Mouse (Mus musculus): ENCODE measurements at regions not wholly inside any gene's neighbourhood (a gene's known extent, or its start where the extent isn't known, plus 50 kb on each side); places are given as distances from the start of the nearest gene placed in this dataset.

GRCm38 (mm10) chr11:57432299-57432698, 86.1 kb downstream of the Fam114a2 start:
- no peak for DNase-seq
- Histone ChIP-seq H3K4me1 (ENCODE audit: control insufficient read depth, insufficient read depth, low read length) (no peaks in the 10 kb centered on the region), H3K4me3 (replicated peaks; ENCODE audit: extremely low read depth, low read depth, low read length) (no peak overlapping the region)
- no peak for TF ChIP-seq POLR2A (IDR thresholded peaks at IDR 0.05; ENCODE audit: borderline replicate concordance, extremely low read depth, low read depth, low read length)
- TF ChIP-seq CTCF (IDR thresholded peaks at IDR 0.05; ENCODE audit: insufficient read depth, low read length) = no peak
- 46% methylated on average over 1 of the region's 1 CpGs for WGBS

GRCm38 (mm10) chr11:57431886-57432285, 86.5 kb downstream of the Fam114a2 start:
- DNase-seq = no peak
- TF ChIP-seq POLR2A (IDR thresholded peaks at IDR 0.05; ENCODE audit: borderline replicate concordance, extremely low read depth, low read depth, low read length) (no peak), CTCF (IDR thresholded peaks at IDR 0.05; ENCODE audit: insufficient read depth, low read length) (no peak)

GRCm38 (mm10) chr11:57426046-57426805, 92.2 kb downstream of the Fam114a2 start:
- H3K4me3 ChIP-seq (replicated peaks; ENCODE audit: extremely low read depth, low read depth, low read length) = no peak overlapping the region
- no peak for TF ChIP-seq POLR2A (IDR thresholded peaks at IDR 0.05; ENCODE audit: borderline replicate concordance, extremely low read depth, low read depth, low read length)
- TF ChIP-seq CTCF (IDR thresholded peaks at IDR 0.05; ENCODE audit: insufficient read depth, low read length) = peak; percentile 65
- peak; percentile 26 for DNase-seq
- H3K4me1 ChIP-seq (ENCODE audit: control insufficient read depth, insufficient read depth, low read length) = no peaks in the 10 kb centered on the region
- WGBS = 62% methylated on average over 12 of the region's 12 CpGs

More at GRCm38 (mm10) chr11:57431886-57432285, 86.5 kb downstream of the Fam114a2 start:
- Histone ChIP-seq H3K4me3 (replicated peaks; ENCODE audit: extremely low read depth, low read depth, low read length) (no peak overlapping the region), H3K4me1 (ENCODE audit: control insufficient read depth, insufficient read depth, low read length) (no peaks in the 10 kb centered on the region)

- TF ChIP-seq CTCF (IDR thresholded peaks at IDR 0.05; ENCODE audit: insufficient read depth, low read length) = no peak
- TF ChIP-seq POLR2A (IDR thresholded peaks at IDR 0.05; ENCODE audit: borderline replicate concordance, extremely low read depth, low read depth, low read length) = no peak
- no peak for DNase-seq
- Histone ChIP-seq H3K4me1 (ENCODE audit: control insufficient read depth, insufficient read depth, low read length) (no peaks in the 10 kb centered on the region), H3K4me3 (replicated peaks; ENCODE audit: extremely low read depth, low read depth, low read length) (no peak overlapping the region)
- WGBS = 66% methylated on average over 6 of the region's 6 CpGs
These were observed 99.0 kb downstream of the Fam114a2 start for GRCm38 (mm10) chr11:57419416-57419815.

- TF ChIP-seq CTCF (IDR thresholded peaks at IDR 0.05; ENCODE audit: insufficient read depth, low read length) (no peak), POLR2A (IDR thresholded peaks at IDR 0.05; ENCODE audit: borderline replicate concordance, extremely low read depth, low read depth, low read length) (no peak)
- H3K4me3 ChIP-seq (replicated peaks; ENCODE audit: extremely low read depth, low read depth, low read length) = no peak overlapping the region
- H3K4me1 ChIP-seq (ENCODE audit: control insufficient read depth, insufficient read depth, low read length) = no peaks in the 10 kb centered on the region
- 87% methylated on average over 11 of the region's 11 CpGs for WGBS
- DNase-seq = no peak
These were observed 102.4 kb downstream of the Fam114a2 start for GRCm38 (mm10) chr11:57416011-57416410.

DNA sequence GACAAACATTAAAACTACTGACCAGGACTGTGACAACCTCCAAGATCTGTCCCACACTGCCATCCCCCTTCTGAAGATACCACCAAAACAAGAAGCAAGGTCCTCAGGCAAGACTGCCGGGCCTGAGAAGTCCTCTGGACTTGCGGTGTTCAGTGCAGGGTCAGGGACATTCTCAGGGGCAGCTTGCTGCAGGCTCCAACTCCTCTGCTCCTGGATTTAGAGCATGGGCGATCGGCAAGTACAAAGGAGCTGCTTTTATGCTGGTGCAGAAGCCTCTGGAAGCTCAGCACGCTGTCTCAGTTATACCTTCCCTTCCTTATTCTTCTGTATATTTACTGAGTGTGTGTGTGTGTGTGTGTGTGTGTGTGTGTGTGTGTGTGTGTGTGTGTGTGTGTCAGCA, 103.2 kb downstream of the Fam114a2 start:
- DNase-seq = no peak
- Histone ChIP-seq H3K4me1 (ENCODE audit: control insufficient read depth, insufficient read depth, low read length) (no peaks in the 10 kb centered on the region), H3K4me3 (replicated peaks; ENCODE audit: extremely low read depth, low read depth, low read length) (no peak overlapping the region)
- WGBS = 73% methylated on average over 5 of the region's 5 CpGs
- TF ChIP-seq POLR2A (IDR thresholded peaks at IDR 0.05; ENCODE audit: borderline replicate concordance, extremely low read depth, low read depth, low read length) (no peak), CTCF (IDR thresholded peaks at IDR 0.05; ENCODE audit: insufficient read depth, low read length) (no peak)

DNA sequence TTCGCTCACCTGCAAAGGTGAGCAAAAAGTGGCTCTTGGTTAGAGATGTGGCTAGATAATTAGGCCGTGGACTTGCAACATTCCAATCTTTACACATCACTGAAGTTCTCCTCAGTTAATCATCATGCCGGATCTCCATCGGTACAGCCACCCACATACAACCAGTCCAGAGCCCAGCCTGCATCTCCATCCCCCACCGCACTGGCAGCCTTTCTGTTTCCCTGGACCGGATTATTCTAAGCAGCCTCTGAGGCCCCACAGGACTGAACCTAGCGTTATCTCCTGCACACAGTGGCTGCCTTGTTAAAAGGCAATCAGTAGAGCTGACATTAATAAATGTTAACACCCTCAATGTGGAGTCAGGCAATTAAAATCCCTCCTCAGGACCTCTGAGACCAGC, 103.7 kb downstream of the Fam114a2 start:
- Histone ChIP-seq H3K4me1 (ENCODE audit: control insufficient read depth, insufficient read depth, low read length) (no peaks in the 10 kb centered on the region), H3K4me3 (replicated peaks; ENCODE audit: extremely low read depth, low read depth, low read length) (no peak overlapping the region)
- WGBS = 65% methylated on average over 7 of the region's 7 CpGs
- TF ChIP-seq CTCF (IDR thresholded peaks at IDR 0.05; ENCODE audit: insufficient read depth, low read length) = no peak
- TF ChIP-seq POLR2A (IDR thresholded peaks at IDR 0.05; ENCODE audit: borderline replicate concordance, extremely low read depth, low read depth, low read length) = no peak
- no peak for DNase-seq

GRCm38 (mm10) chr11:57413271-57413670, 105.1 kb downstream of the Fam114a2 start:
- Histone ChIP-seq H3K4me3 (replicated peaks; ENCODE audit: extremely low read depth, low read depth, low read length) (no peak overlapping the region), H3K4me1 (ENCODE audit: control insufficient read depth, insufficient read depth, low read length) (no peaks in the 10 kb centered on the region)
- DNase-seq = no peak
- 76% methylated on average over 4 of the region's 4 CpGs for WGBS
- TF ChIP-seq POLR2A (IDR thresholded peaks at IDR 0.05; ENCODE audit: borderline replicate concordance, extremely low read depth, low read depth, low read length) = no peak

DNA sequence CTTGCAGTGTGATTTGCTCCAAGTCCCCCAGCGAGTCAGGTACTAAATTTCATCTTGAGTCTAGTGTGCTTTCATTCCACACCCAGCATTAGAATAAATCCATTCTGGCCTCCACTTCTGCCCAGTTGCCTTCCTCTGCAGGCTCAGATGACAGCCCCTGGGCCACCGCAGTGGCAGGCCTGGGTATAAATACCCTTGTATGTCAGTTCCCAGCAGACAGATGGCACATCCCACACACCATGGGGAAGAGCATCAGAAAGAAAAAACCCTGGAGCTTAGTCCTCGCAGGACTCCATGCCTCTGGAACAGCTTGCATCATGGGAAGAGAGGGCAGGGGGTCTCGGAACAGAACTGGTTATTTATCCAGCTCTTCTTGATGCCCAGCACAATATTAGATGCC, 105.7 kb downstream of the Fam114a2 start:
- Histone ChIP-seq H3K4me3 (replicated peaks; ENCODE audit: extremely low read depth, low read depth, low read length) (no peak overlapping the region), H3K4me1 (ENCODE audit: control insufficient read depth, insufficient read depth, low read length) (no peaks in the 10 kb centered on the region)
- WGBS = 89% methylated on average over 4 of the region's 4 CpGs
- no peak for DNase-seq
- TF ChIP-seq POLR2A (IDR thresholded peaks at IDR 0.05; ENCODE audit: borderline replicate concordance, extremely low read depth, low read depth, low read length) (no peak), CTCF (IDR thresholded peaks at IDR 0.05; ENCODE audit: insufficient read depth, low read length) (no peak)

DNA sequence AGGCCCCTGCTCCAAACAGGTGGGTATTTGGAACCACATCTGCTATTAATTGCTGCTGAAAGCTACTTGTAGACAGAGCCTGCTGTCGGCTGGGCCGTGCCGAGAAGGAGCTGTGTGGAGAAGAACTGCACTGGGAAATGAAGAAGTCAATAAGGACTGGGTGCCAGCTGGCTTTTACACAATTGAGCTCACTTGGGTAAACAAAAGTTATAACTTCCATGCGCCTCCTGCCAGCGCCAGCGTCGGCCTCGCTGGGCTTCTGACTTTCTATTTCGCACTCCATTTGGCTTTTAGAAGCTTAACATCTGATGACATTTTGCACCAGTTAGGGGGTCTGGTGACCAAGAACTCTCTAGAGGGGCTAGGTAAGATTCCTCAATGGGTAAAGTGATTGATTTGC, 114.2 kb downstream of the Fam114a2 start:
- peaks cover 3% of the 10 kb centered on the region; the same call in 1 of the 2 replicates for H3K4me1 ChIP-seq (ENCODE audit: control insufficient read depth, insufficient read depth, low read length)
- 35% methylated on average over 9 of the region's 9 CpGs for whole genome bisulfite sequencing
- H3K4me3 ChIP-seq (replicated peaks; ENCODE audit: extremely low read depth, low read depth, low read length) = no peak overlapping the region
- TF ChIP-seq CTCF (IDR thresholded peaks at IDR 0.05; ENCODE audit: insufficient read depth, low read length) (no peak), POLR2A (IDR thresholded peaks at IDR 0.05; ENCODE audit: borderline replicate concordance, extremely low read depth, low read depth, low read length) (no peak)
- DNase-seq = peak; percentile 10
